Mouse (Mus musculus) kidney, postnatal 14 days (tissue): Measurements from ENCODE around the gene Ubn2.
A peak's percentile ranks its signal among the peaks of the same experiment; 100 is the strongest.
"Not testable (repeated sequence)": the region's sequence is repeated elsewhere in the genome, so short reads cannot be mapped to it uniquely, and the experiment has no call there.

ENCODE experiments used
- DNase-seq: peaks from one replicate; pipeline ENCODE4 v3.0.0; 2022; ENCODE audit warnings: mixed read lengths

Ubn2 gene

GRCm38 (mm10) chr6:38433261-38434033, at the start of gene Ubn2:
TSS of gene Ubn2 (plus strand) at chr6:38433950.
- DNase-seq = peak; percentile 99

- DNase-seq = peak; percentile 27
Observed at GRCm38 (mm10) chr6:38389671-38390070, 44.1 kb upstream of the Ubn2 start.

GRCm38 (mm10) chr6:38432457-38432856, 1.3 kb upstream of the Ubn2 start:
- DNase-seq = peak; percentile 4

GRCm38 (mm10) chr6:38434055-38435023, 589 bp downstream of the Ubn2 start:
- peak; percentile 74 for DNase-seq

- no peak for DNase-seq
Observed at GRCm38 (mm10) chr6:38443842-38444241, 10.1 kb downstream of the Ubn2 start.

- no peak for DNase-seq
Observed at GRCm38 (mm10) chr6:38448295-38448694, 14.5 kb downstream of the Ubn2 start.

- no peak for DNase-seq
Observed at GRCm38 (mm10) chr6:38453049-38453448, 19.3 kb downstream of the Ubn2 start.

- DNase-seq = not testable (repeated sequence)
Observed at GRCm38 (mm10) chr6:38456425-38456824, 22.7 kb downstream of the Ubn2 start.

- DNase-seq = no peak
Observed at GRCm38 (mm10) chr6:38458075-38458474, 24.3 kb downstream of the Ubn2 start.

- no peak for DNase-seq
Observed at GRCm38 (mm10) chr6:38469591-38469990, 35.8 kb downstream of the Ubn2 start.

GRCm38 (mm10) chr6:38481694-38482371, 48.1 kb downstream of the Ubn2 start:
- DNase-seq = peak; percentile 25

- DNase-seq = peak; percentile 46
Observed at GRCm38 (mm10) chr6:38492550-38492949, 58.8 kb downstream of the Ubn2 start.

GRCm38 (mm10) chr6:38495641-38496040, 61.9 kb downstream of the Ubn2 start:
- no peak for DNase-seq

GRCm38 (mm10) chr6:38512096-38512495, 78.3 kb downstream of the Ubn2 start:
- no peak for DNase-seq

- no peak for DNase-seq
Observed at GRCm38 (mm10) chr6:38512830-38513229, 79.1 kb downstream of the Ubn2 start.

GRCm38 (mm10) chr6:38515201-38515600, 81.5 kb downstream of the Ubn2 start:
- DNase-seq = no peak

GRCm38 (mm10) chr6:38523851-38524250, 90.1 kb downstream of the Ubn2 start:
- no peak for DNase-seq

- peak; percentile 53 for DNase-seq
Observed at GRCm38 (mm10) chr6:38531211-38531820, 97.6 kb downstream of the Ubn2 start.

GRCm38 (mm10) chr6:38532500-38533420, 99.0 kb downstream of the Ubn2 start:
- no peak for DNase-seq

- DNase-seq = peak; percentile 99
Observed at GRCm38 (mm10) chr6:38533428-38534405, 100.0 kb downstream of the Ubn2 start, which contains the start of gene Fmc1. TSS of gene Fmc1 (plus strand) at chr6:38533502.
